Mouse (Mus musculus) heart, embryonic 10.5 days (tissue): ENCODE data around the gene Socs1. TPM values are rescaled to one million over a fixed set of nuclear protein-coding genes. Genes with fewer than 3 reads are reported as not detected.
A peak's percentile ranks its signal among the peaks of the same experiment; 100 is the strongest.

Experiments used
- DNase-seq: peaks from one replicate; pipeline ENCODE4 v3.0.0-alpha.2; 2017; ENCODE audit warnings: low spot score
- H3K27ac ChIP-seq: fragments of 300-500 bp; sonication (generic); 2 replicates; pipeline ENCODE4 v1.5.1; 2016; ENCODE audit warnings: mild to moderate bottlenecking
- H3K27me3 ChIP-seq: fragments of 300-500 bp; sonication (generic); 2 replicates; pipeline ENCODE4 v1.6.1; 2016; ENCODE audit warnings: mild to moderate bottlenecking; ENCODE audit not compliant: poor library complexity, insufficient read depth, severe bottlenecking
- H3K36me3 ChIP-seq: fragments of 300-500 bp; sonication (generic); 2 replicates; pipeline ENCODE4 v1.6.1; 2016; ENCODE audit warnings: mild to moderate bottlenecking, moderate library complexity
- H3K4me1 ChIP-seq: fragments of 300-500 bp; sonication (generic); 2 replicates; pipeline ENCODE4 v1.6.1; 2016; ENCODE audit warnings: mild to moderate bottlenecking
- H3K4me3 ChIP-seq: fragments of 300-500 bp; sonication (generic); 2 replicates; pipeline ENCODE4 v1.5.1; 2016; ENCODE audit warnings: mild to moderate bottlenecking, moderate library complexity
- H3K9me3 ChIP-seq: fragments of 300-500 bp; sonication (generic); 2 replicates; pipeline ENCODE4 v1.6.1; 2016; ENCODE audit warnings: mild to moderate bottlenecking, moderate library complexity
- WGBS: fragments of 180-500 bp; shearing (Covaris S2); methylation state at CpG from one replicate; pipeline ENCODE4 v1.1.7; 2016; 5-methylcytosine and 5-hydroxymethylcytosine counted together
- polyA plus RNA-seq: library from polyadenylated mRNA; unstranded; fragments of >200 nt; fragmentation: Nextera tagmentation; extraction: Ambion mirVana; gene quantifications from 2 replicates; pipeline ENCODE4 v1.2.1, GENCODE M21; 2016

The Socs1 gene
- polyA plus RNA-seq, 1 experiment from 2014 or later = 4.1 TPM

- no peak overlapping the region for H3K4me3 ChIP-seq
- peaks cover 21% of the 10 kb centered on the region for H3K27me3 ChIP-seq
- WGBS = 37% methylated on average over 4 of the region's 4 CpGs
- no peaks in the 10 kb centered on the region for H3K36me3 ChIP-seq
- no peaks in the 10 kb centered on the region for H3K9me3 ChIP-seq
- peaks cover 33% of the 10 kb centered on the region for H3K4me1 ChIP-seq
- no peak for DNase-seq
- no peak overlapping the region for H3K27ac ChIP-seq
Measured at GRCm38 (mm10) chr16:10770531-10771325, 14.6 kb downstream of the Socs1 start.

GRCm38 (mm10) chr16:10769661-10770060, 15.7 kb downstream of the Socs1 start:
- DNase-seq = no peak
- Histone ChIP-seq H3K4me3 (no peak overlapping the region), H3K36me3 (no peaks in the 10 kb centered on the region), H3K27me3 (peaks cover 21% of the 10 kb centered on the region), H3K9me3 (no peaks in the 10 kb centered on the region), H3K27ac (peak overlapping the region; percentile 29; the same call in 1 of the 2 replicates), H3K4me1 (peaks cover 30% of the 10 kb centered on the region)
- 39% methylated on average over 2 of the region's 2 CpGs for whole genome bisulfite sequencing

DNA sequence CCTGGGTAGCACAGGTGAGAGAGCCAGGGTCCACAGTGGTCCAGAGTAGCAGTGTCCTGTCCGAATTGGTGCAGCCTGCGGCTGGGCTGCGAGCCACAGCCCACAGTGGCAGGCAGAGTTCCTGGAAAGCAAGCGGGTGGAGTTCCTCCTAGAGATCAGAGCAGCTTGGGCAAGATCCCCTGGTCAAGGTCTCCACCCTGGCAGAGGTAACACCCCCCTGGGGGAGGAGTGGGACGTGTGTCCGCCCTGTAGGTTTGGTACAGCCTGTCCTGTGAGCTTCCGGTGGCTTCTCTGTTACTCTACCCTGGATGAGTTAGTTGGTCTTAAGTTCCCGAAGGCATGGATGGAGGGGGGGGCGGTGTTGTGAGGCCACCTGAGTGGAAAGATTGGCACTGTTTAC, 16.5 kb downstream of the Socs1 start:
- WGBS = 57% methylated on average over 9 of the region's 9 CpGs
- no peaks in the 10 kb centered on the region for H3K9me3 ChIP-seq
- no peak overlapping the region for H3K27ac ChIP-seq
- H3K4me3 ChIP-seq = no peak overlapping the region
- DNase-seq = no peak
- peaks cover 24% of the 10 kb centered on the region for H3K27me3 ChIP-seq
- H3K36me3 ChIP-seq = no peaks in the 10 kb centered on the region
- H3K4me1 ChIP-seq = peaks cover 29% of the 10 kb centered on the region

- DNase-seq = no peak
- no peak overlapping the region for H3K27ac ChIP-seq
- no peaks in the 10 kb centered on the region for H3K36me3 ChIP-seq
- peaks cover 41% of the 10 kb centered on the region for H3K27me3 ChIP-seq
- H3K4me1 ChIP-seq = peaks cover 28% of the 10 kb centered on the region
- WGBS = 35% methylated on average over 4 of the region's 4 CpGs
- H3K4me3 ChIP-seq = no peak overlapping the region
- H3K9me3 ChIP-seq = no peaks in the 10 kb centered on the region
Measured at GRCm38 (mm10) chr16:10767158-10767557, 18.2 kb downstream of the Socs1 start.

GRCm38 (mm10) chr16:10764323-10764722, 21.0 kb downstream of the Socs1 start:
- no peak overlapping the region for H3K27ac ChIP-seq
- no peak overlapping the region for H3K4me3 ChIP-seq
- no peaks in the 10 kb centered on the region for H3K9me3 ChIP-seq
- H3K36me3 ChIP-seq = no peaks in the 10 kb centered on the region
- DNase-seq = no peak
- H3K4me1 ChIP-seq = peaks cover 10% of the 10 kb centered on the region
- peaks cover 38% of the 10 kb centered on the region for H3K27me3 ChIP-seq
- WGBS = 66% methylated on average over 2 of the region's 2 CpGs

DNA sequence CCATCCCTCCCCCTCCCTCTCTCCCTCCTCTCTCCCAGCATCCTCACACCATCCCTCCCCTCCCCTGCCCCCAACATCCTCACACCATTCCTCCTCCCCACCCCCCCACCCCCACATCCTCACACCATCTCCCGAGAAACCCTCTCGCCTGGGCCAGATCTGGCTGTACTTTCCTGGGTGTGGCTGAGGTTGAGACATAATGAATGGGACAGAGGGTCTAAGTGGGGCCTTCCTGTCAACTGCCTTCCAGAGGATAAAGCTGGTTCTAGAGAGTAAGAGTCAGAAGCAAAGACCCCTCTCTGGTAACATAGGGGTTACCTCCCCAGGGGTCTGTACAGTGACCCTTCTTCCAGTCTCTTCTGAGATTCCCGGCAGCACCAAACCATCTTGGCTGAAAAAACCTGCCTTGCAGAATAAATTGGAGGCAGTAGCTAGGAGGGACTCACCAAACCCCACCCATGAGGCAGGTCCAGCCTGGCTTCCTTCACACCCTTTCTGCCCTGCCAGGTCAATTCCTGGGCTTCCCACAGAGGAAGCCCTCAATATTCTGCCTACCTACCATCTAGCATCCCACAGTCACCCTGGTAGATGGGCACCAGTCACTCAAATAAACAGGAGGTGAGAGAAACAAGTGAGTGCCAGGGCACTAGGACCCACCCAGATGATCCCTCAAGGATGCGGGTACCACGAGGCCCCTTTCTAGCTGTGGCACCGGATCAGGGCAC, 21.6 kb downstream of the Socs1 start:
- H3K9me3 ChIP-seq = no peaks in the 10 kb centered on the region
- H3K4me1 ChIP-seq = peaks cover 8% of the 10 kb centered on the region
- no peaks in the 10 kb centered on the region for H3K36me3 ChIP-seq
- H3K27me3 ChIP-seq = peaks cover 32% of the 10 kb centered on the region
- no peak overlapping the region for H3K27ac ChIP-seq
- DNase-seq = no peak
- no peak overlapping the region for H3K4me3 ChIP-seq
- WGBS = 54% methylated on average over 6 of the region's 6 CpGs

- Histone ChIP-seq H3K4me1 (peaks cover 8% of the 10 kb centered on the region), H3K4me3 (no peak overlapping the region)
- WGBS = 64% methylated on average over 5 of the region's 5 CpGs
Measured at GRCm38 (mm10) chr16:10762569-10763180, 22.7 kb downstream of the Socs1 start.

DNA sequence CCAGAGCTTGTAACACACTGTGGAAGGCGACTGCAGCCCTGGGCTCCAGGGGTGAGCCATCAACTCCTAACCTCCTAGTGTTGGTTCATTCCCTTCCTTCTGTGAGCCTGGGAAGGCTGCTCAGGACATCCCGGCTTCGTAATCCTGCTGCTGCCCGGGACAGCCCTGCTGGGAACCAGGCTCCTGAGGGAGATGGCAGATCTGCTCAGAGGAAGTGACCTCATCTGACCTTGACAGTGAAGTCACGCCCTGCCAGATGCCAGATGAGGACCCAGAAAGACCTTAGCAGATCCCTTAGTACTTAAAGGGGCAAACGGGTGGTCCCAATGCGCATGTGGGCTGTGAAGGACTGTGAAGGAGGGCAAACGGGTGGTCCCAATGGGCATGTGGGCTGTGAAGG, 24.2 kb downstream of the Socs1 start:
- 48% methylated on average over 8 of the region's 8 CpGs for WGBS

More at GRCm38 (mm10) chr16:10762569-10763180, 22.7 kb downstream of the Socs1 start:
- H3K27me3 ChIP-seq = peaks cover 33% of the 10 kb centered on the region; the same call in 1 of the 2 replicates
- no peak for DNase-seq
- no peak overlapping the region for H3K27ac ChIP-seq
- no peaks in the 10 kb centered on the region for H3K9me3 ChIP-seq
- H3K36me3 ChIP-seq = no peaks in the 10 kb centered on the region

DNA sequence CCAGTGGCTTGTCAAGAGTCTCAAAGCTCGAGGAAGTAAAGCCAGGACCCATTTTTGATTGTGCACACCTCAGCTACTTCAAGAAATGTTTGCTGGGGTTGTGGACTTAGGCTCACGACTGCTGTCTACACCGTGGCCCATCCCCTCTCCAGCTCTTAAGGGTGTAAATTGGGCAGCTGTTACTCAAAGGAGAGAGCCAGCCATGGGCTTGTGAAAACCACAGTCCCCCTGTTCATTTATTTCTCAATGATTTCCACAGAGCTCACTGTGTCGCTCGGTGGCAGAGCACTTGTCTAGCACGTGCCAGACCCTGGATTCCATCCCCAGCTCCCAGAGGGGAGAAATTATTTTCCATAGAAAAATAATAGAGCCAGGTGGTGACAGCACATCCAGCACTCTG, 29.2 kb downstream of the Socs1 start:
- no peak for DNase-seq
- peaks cover 30% of the 10 kb centered on the region for H3K27me3 ChIP-seq
- H3K4me3 ChIP-seq = no peak overlapping the region
- no peaks in the 10 kb centered on the region for H3K36me3 ChIP-seq
- peaks cover 8% of the 10 kb centered on the region for H3K4me1 ChIP-seq
- WGBS = 75% methylated on average over 5 of the region's 6 CpGs
- H3K9me3 ChIP-seq = no peaks in the 10 kb centered on the region
- no peak overlapping the region for H3K27ac ChIP-seq

More for the DNA sequence above, 24.2 kb downstream of the Socs1 start:
- Histone ChIP-seq H3K27ac (peak overlapping the region; percentile 24; the same call in 1 of the 2 replicates), H3K36me3 (no peaks in the 10 kb centered on the region), H3K9me3 (no peaks in the 10 kb centered on the region), H3K4me3 (no peak overlapping the region), H3K27me3 (peaks cover 36% of the 10 kb centered on the region), H3K4me1 (peaks cover 8% of the 10 kb centered on the region)
- no peak for DNase-seq

DNA sequence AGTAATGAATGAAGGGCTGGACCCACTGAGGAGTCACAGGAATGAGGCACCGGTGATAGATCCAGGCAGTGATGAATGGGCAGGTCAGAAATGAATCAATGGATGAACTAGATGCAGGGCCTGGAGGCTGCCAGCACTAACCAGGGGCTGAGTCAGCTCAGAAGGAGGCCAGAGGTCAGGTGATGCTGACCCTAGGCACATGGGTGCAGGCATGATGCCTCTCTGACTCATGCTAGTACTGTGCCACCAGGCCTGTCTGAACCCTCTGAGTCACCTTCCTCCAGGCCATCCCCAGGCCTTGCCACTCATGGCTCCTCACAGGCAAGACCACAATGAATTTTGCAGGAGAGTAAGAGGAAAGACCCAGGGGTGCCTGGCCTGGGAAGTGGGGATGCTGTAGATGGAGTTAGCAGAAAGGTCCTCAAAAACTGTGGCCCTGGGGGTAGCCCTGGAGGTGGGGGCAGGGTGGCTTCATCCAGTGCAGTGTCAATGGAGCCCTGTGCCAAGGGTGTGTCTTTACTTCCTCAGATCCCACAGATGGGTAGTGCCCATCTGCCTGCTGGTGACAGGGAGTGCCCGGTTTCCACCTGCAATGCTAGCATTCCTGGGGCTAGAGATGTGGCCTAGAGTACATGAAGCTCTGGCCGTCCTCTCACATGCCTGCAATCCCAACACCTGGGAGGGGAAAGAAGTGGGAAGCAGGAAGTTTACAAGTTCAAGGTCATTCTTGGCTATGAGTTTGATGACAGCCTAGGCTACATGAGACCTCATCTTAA, 30.6 kb downstream of the Socs1 start:
- DNase-seq = no peak
- H3K36me3 ChIP-seq = no peaks in the 10 kb centered on the region
- no peaks in the 10 kb centered on the region for H3K9me3 ChIP-seq
- H3K4me1 ChIP-seq = peaks cover 10% of the 10 kb centered on the region
- no peak overlapping the region for H3K27ac ChIP-seq
- no peak overlapping the region for H3K4me3 ChIP-seq
- 83% methylated on average over 3 of the region's 3 CpGs for WGBS
- H3K27me3 ChIP-seq = peaks cover 30% of the 10 kb centered on the region

DNA sequence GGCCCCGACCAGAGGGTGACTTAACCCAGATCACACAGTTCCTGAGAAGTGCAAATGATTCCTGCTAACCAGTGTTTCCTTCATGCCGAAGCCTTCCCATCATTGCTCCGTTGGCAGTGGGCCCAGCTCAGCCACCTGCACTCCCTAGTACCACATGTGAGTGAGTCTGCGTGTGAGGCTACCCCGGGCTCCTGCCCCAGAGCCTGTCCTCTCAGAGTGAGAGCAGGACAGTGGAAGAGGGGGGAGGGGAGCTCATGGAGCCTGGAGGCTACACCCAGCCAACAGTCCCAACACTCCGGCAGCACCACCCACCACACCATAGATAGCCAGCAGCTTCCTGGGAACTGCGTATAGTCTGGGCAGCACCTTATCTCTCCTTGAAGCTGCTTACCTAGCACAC, 35.5 kb downstream of the Socs1 start:
- H3K4me3 ChIP-seq = no peak overlapping the region
- no peak for DNase-seq
- 39% methylated on average over 7 of the region's 7 CpGs for WGBS
- H3K27me3 ChIP-seq = peaks cover 20% of the 10 kb centered on the region
- no peaks in the 10 kb centered on the region for H3K36me3 ChIP-seq
- peaks cover 15% of the 10 kb centered on the region for H3K4me1 ChIP-seq
- H3K27ac ChIP-seq = peak overlapping the region; percentile 43; the same call in 1 of the 2 replicates
- H3K9me3 ChIP-seq = no peaks in the 10 kb centered on the region

DNA sequence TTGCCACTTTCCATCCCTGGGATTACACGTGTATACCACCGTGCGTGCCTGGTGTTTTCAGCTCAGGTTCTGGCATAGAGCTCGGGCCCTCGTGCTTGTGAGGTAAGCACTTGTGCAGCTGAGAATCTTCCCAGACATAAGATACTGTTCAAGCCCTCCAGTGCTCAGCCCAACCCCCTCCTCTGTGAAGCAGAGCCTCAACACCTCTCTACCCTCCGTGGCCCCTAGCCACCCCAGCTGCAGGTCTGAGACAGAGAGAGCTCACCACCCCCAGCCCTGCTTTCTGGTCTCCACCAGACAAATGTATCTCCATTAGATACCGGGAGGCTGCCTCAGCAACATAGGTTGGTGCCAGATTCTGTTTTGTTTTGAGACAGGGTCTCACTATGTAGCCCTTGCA, 36.1 kb downstream of the Socs1 start:
- H3K9me3 ChIP-seq = no peaks in the 10 kb centered on the region
- DNase-seq = no peak
- no peaks in the 10 kb centered on the region for H3K36me3 ChIP-seq
- no peak overlapping the region for H3K4me3 ChIP-seq
- WGBS = 37% methylated on average over 7 of the region's 7 CpGs
- peaks cover 19% of the 10 kb centered on the region for H3K27me3 ChIP-seq
- peak overlapping the region; percentile 43 for H3K27ac ChIP-seq
- peaks cover 15% of the 10 kb centered on the region for H3K4me1 ChIP-seq
